Mouse (Mus musculus): ENCODE data around the gene Fkbp1a. TPM values are rescaled to one million over a fixed set of nuclear protein-coding genes. Genes with fewer than 3 reads are reported as not detected.

Gene Fkbp1a
- total and polyA plus RNA-seq, 2 experiments from 2014 or later: 79.2 to 598 TPM

GRCm38 (mm10) chr2:151512199-151512598, 30.1 kb upstream of the Fkbp1a start:
- H3K4me2 ChIP-seq (ENCODE audit: low read depth, low read length, poor library complexity, severe bottlenecking): no peak overlapping the region
- H3K9me3 ChIP-seq (ENCODE audit: low read length): no peaks in the 10 kb centered on the region
- peak; percentile 29; the same call in 1 of the 2 replicates for ATAC-seq (ENCODE audit: low FRiP score)

GRCm38 (mm10) chr2:151513525-151514285, 28.6 kb upstream of the Fkbp1a start:
- WGBS: 79% methylated on average over 3 of the region's 3 CpGs
- Histone ChIP-seq H3K4me2 (ENCODE audit: low read depth, low read length, poor library complexity, severe bottlenecking) (no peak overlapping the region), H3K4me1 (ENCODE audit: insufficient read depth, low read length) (no peaks in the 10 kb centered on the region), H3K27me3 (ENCODE audit: insufficient read depth, low read length) (no peaks in the 10 kb centered on the region), H3K9me3 (ENCODE audit: low read length) (no peaks in the 10 kb centered on the region), H3K4me3 (ENCODE audit: low read depth, low read length) (no peak overlapping the region), H3K9ac (replicated peaks; ENCODE audit: low read length, poor library complexity, severe bottlenecking) (no peak overlapping the region), H3K27ac (ENCODE audit: low read depth, low read length) (no peak overlapping the region), H3K36me3 (ENCODE audit: insufficient read depth, low read length) (peaks cover 64% of the 10 kb centered on the region)
- peak; percentile 41 for TF ChIP-seq CTCF (IDR thresholded peaks at IDR 0.05)
- ATAC-seq (ENCODE audit: low FRiP score) (no peak), DNase-seq (ENCODE audit: low spot score) (no peak)

More at GRCm38 (mm10) chr2:151512199-151512598, 30.1 kb upstream of the Fkbp1a start:
- Histone ChIP-seq H3K9ac (replicated peaks; ENCODE audit: low read length, poor library complexity, severe bottlenecking) (no peak overlapping the region), H3K27me3 (ENCODE audit: insufficient read depth, low read length) (no peaks in the 10 kb centered on the region), H3K4me3 (ENCODE audit: low read depth, low read length) (no peak overlapping the region), H3K27ac (ENCODE audit: low read depth, low read length) (no peak overlapping the region), H3K4me1 (ENCODE audit: insufficient read depth, low read length) (no peaks in the 10 kb centered on the region), H3K36me3 (ENCODE audit: insufficient read depth, low read length) (peaks cover 72% of the 10 kb centered on the region)
- no peak for TF ChIP-seq CTCF (IDR thresholded peaks at IDR 0.05)
- peak; percentile 72 for DNase-seq (ENCODE audit: low spot score)

- Histone ChIP-seq H3K36me3 (ENCODE audit: insufficient read depth, low read length) (peaks cover 22% of the 10 kb centered on the region), H3K4me2 (ENCODE audit: low read depth, low read length, poor library complexity, severe bottlenecking) (no peak overlapping the region), H3K4me1 (ENCODE audit: insufficient read depth, low read length) (no peaks in the 10 kb centered on the region), H3K9ac (replicated peaks; ENCODE audit: low read length, poor library complexity, severe bottlenecking) (no peak overlapping the region), H3K4me3 (ENCODE audit: low read depth, low read length) (no peak overlapping the region), H3K9me3 (ENCODE audit: low read length) (no peaks in the 10 kb centered on the region), H3K27ac (ENCODE audit: low read depth, low read length) (no peak overlapping the region), H3K27me3 (ENCODE audit: insufficient read depth, low read length) (no peaks in the 10 kb centered on the region)
- DNase-seq (ENCODE audit: low spot score) (no peak), ATAC-seq (ENCODE audit: low FRiP score) (no peak)
- no peak; the same call in 1 of the 2 replicates for TF ChIP-seq CTCF (IDR thresholded peaks at IDR 0.05)
- WGBS: 92% methylated on average over 2 of the region's 2 CpGs
Observed at GRCm38 (mm10) chr2:151519000-151519399, 23.3 kb upstream of the Fkbp1a start.

- no peak for ATAC-seq (ENCODE audit: low FRiP score)
- no peak overlapping the region for H3K9ac ChIP-seq (replicated peaks; ENCODE audit: low read length, poor library complexity, severe bottlenecking)
- TF ChIP-seq CTCF (IDR thresholded peaks at IDR 0.05): no peak
- DNase-seq (ENCODE audit: low spot score): no peak
- H3K36me3 ChIP-seq (ENCODE audit: insufficient read depth, low read length): peaks cover 7% of the 10 kb centered on the region; the same call in 1 of the 2 replicates
- no peak overlapping the region for H3K4me2 ChIP-seq (ENCODE audit: low read depth, low read length, poor library complexity, severe bottlenecking)
- no peak overlapping the region for H3K27ac ChIP-seq (ENCODE audit: low read depth, low read length)
- H3K4me1 ChIP-seq (ENCODE audit: insufficient read depth, low read length): no peaks in the 10 kb centered on the region
- no peaks in the 10 kb centered on the region for H3K9me3 ChIP-seq (ENCODE audit: low read length)
- no peak overlapping the region for H3K4me3 ChIP-seq (ENCODE audit: low read depth, low read length)
- WGBS: 67% methylated on average over 4 of the region's 4 CpGs
- no peaks in the 10 kb centered on the region for H3K27me3 ChIP-seq (ENCODE audit: insufficient read depth, low read length)
Observed at GRCm38 (mm10) chr2:151524324-151525041, 17.8 kb upstream of the Fkbp1a start.

GRCm38 (mm10) chr2:151525520-151525919, 16.8 kb upstream of the Fkbp1a start:
- Histone ChIP-seq H3K4me3 (ENCODE audit: low read depth, low read length) (no peak overlapping the region), H3K9me3 (ENCODE audit: low read length) (no peaks in the 10 kb centered on the region), H3K27me3 (ENCODE audit: insufficient read depth, low read length) (no peaks in the 10 kb centered on the region), H3K27ac (ENCODE audit: low read depth, low read length) (no peak overlapping the region), H3K4me2 (ENCODE audit: low read depth, low read length, poor library complexity, severe bottlenecking) (no peak overlapping the region), H3K4me1 (ENCODE audit: insufficient read depth, low read length) (no peaks in the 10 kb centered on the region), H3K9ac (replicated peaks; ENCODE audit: low read length, poor library complexity, severe bottlenecking) (no peak overlapping the region), H3K36me3 (ENCODE audit: insufficient read depth, low read length) (peaks cover 7% of the 10 kb centered on the region; the same call in 1 of the 2 replicates)
- DNase-seq (ENCODE audit: low spot score) (no peak), ATAC-seq (ENCODE audit: low FRiP score) (no peak)
- TF ChIP-seq CTCF (IDR thresholded peaks at IDR 0.05): no peak
- WGBS: 76% methylated on average over 2 of the region's 2 CpGs

- H3K9me3 ChIP-seq (ENCODE audit: low read length): no peaks in the 10 kb centered on the region
- H3K36me3 ChIP-seq (ENCODE audit: insufficient read depth, low read length): peaks cover 7% of the 10 kb centered on the region; the same call in 1 of the 2 replicates
- no peak overlapping the region for H3K9ac ChIP-seq (replicated peaks; ENCODE audit: low read length, poor library complexity, severe bottlenecking)
- H3K4me1 ChIP-seq (ENCODE audit: insufficient read depth, low read length): no peaks in the 10 kb centered on the region
- ATAC-seq (ENCODE audit: low FRiP score) (no peak), DNase-seq (ENCODE audit: low spot score) (no peak)
- no peak for TF ChIP-seq CTCF (IDR thresholded peaks at IDR 0.05)
- WGBS: 85% methylated on average over 1 of the region's 1 CpGs
- no peak overlapping the region for H3K27ac ChIP-seq (ENCODE audit: low read depth, low read length)
- H3K27me3 ChIP-seq (ENCODE audit: insufficient read depth, low read length): no peaks in the 10 kb centered on the region
- H3K4me3 ChIP-seq (ENCODE audit: low read depth, low read length): no peak overlapping the region
- no peak overlapping the region for H3K4me2 ChIP-seq (ENCODE audit: low read depth, low read length, poor library complexity, severe bottlenecking)
Observed at GRCm38 (mm10) chr2:151528066-151528465, 14.2 kb upstream of the Fkbp1a start.

Data from midbrain, postnatal 0 days (tissue).